Mouse (Mus musculus): Measurements from ENCODE around the gene Wdtc1. TPM values are rescaled to one million over a fixed set of nuclear protein-coding genes. Genes with fewer than 3 reads are reported as not detected.

Gene Wdtc1
- polyA plus RNA-seq, 1 experiment from 2014 or later, result 24.9 TPM

DNA sequence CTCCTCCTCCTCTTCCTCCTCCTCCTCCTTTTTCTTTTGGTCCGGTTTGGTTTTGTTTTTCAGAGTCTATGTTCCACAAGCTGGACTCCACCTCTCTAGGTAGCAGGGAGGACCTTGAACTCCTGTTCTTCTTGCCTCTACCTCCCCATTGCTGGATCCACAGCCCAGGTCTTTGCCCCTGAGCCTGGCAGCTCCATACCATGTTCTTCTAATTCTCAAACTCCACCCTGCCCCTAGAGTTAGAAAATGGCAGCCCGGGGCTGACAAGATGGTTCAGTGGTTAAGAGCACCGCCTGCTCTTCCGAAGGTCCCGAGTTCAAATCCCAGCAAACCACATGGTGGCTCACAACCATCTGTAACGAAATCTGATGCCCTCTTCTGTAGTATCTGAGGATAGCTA lies 1.4 kb upstream of the Wdtc1 start:
- H3K4me3 ChIP-seq (ENCODE audit: inconsistent target), result no peak overlapping the region
- H3K36me3 ChIP-seq (ENCODE audit: inconsistent target), result no peaks in the 10 kb centered on the region
- WGBS (ENCODE audit: missing documents), result 94% methylated on average over 5 of the region's 6 CpGs
- no peaks in the 10 kb centered on the region for H3K79me2 ChIP-seq (ENCODE audit: inconsistent target)
- H3K27ac ChIP-seq, result no peak overlapping the region

DNA sequence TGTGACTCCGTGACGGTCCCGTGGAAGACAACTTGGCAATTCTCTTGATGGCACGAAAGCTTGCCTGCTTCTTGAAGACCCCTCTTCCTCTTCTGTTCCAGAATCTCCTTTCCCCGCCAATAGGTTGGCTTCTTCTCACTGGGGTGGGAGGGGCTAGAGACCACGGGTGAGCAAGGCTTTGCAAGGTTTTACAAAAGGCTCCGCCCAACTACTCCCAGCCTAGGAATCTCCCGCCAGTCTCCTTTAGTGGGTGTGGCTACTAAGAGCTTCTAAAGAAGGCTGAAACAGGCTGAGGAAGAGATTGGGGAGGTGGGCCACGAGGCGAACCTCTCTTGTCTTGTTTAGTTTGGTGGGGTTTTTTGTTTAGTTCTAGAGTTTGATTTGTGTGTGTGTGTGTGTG lies 484 bp downstream of the Wdtc1 start:
- Histone ChIP-seq H3K27ac (peak overlapping the region; percentile 65), H3K4me3 (ENCODE audit: inconsistent target) (no peak overlapping the region), H3K36me3 (ENCODE audit: inconsistent target) (no peaks in the 10 kb centered on the region), H3K79me2 (ENCODE audit: inconsistent target) (no peaks in the 10 kb centered on the region)
- 82% methylated on average over 8 of the region's 10 CpGs for WGBS (ENCODE audit: missing documents)

DNA sequence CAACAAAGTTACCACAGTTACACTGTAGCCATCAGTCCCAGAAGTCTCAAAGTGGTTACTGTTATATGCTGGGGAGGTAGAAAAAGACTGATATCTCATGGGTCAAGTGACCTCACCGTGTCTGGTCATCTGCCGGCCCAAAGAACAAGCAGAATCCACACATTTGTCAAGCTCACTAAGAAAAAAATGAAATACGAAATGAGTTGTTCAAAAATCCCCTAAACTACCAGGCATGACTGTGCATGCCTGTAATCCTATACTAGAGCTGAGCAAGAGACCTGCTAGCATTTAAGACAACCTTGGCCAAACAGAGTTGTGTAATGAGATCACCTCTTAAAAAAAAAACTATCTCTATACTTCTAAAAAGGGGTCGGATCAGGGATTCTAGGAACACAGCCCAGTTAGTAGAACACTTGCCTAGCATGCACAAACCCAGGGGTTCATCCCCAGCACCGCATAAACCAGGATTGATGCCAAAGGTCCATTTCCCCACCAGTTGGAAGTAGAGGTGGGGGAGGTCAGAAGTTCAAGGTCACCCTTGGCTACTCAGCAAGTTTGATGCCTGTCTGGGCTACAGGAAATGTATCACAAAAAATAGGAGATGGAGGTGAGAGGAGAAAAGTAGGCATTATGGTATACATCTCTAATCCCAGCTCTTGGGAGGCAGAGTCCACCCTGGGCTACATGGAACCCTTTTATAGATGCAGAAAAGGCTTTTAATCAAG lies 5.1 kb downstream of the Wdtc1 start:
- H3K4me3 ChIP-seq (ENCODE audit: inconsistent target), result no peak overlapping the region
- H3K36me3 ChIP-seq (ENCODE audit: inconsistent target), result no peaks in the 10 kb centered on the region
- no peak overlapping the region for H3K27ac ChIP-seq
- WGBS (ENCODE audit: missing documents), result 93% methylated on average over 5 of the region's 5 CpGs
- no peaks in the 10 kb centered on the region for H3K79me2 ChIP-seq (ENCODE audit: inconsistent target)

DNA sequence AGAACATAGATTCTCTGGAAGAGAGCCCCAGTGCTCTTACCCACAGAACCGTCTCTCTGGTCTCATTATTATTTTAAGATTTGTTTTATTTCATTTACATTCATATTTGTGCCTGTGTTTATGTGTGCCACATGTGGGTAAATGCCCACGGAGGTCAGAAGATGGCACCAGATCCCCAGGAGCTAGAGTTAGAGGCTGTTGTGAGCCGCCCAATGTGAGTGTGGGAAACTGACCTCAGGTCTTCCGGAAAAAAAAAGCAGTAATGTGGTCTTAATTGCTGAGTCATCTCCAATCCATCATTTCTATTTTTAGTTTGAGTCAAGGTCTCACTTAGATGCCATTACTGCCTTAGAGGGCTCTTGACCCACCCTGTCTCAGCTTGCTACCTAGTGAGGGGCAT lies 5.7 kb downstream of the Wdtc1 start:
- 69% methylated on average over 4 of the region's 4 CpGs for WGBS (ENCODE audit: missing documents)
- no peak overlapping the region for H3K4me3 ChIP-seq (ENCODE audit: inconsistent target)
- H3K36me3 ChIP-seq (ENCODE audit: inconsistent target), result no peaks in the 10 kb centered on the region
- H3K79me2 ChIP-seq (ENCODE audit: inconsistent target), result no peaks in the 10 kb centered on the region
- no peak overlapping the region for H3K27ac ChIP-seq

DNA sequence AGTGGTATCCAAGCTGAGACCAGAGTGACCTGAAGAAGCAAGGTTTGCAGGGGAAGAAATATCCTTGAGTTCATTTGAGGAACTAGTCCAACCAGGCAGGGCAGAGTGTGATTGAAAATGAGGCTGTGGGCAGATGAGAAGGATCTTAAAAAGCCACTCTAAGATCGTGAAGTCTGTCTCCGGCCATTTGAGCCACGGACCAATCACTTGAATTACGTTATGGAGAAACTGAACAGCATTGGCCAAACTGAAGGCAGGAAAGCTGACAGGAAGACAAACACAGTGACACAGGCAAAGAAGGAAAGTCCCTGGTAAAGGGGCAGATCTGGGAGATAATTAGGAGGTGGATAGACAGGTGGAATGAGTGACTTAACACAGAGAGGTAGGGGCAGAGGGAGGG lies 6.7 kb downstream of the Wdtc1 start:
- no peaks in the 10 kb centered on the region for H3K36me3 ChIP-seq (ENCODE audit: inconsistent target)
- no peaks in the 10 kb centered on the region for H3K79me2 ChIP-seq (ENCODE audit: inconsistent target)
- WGBS (ENCODE audit: missing documents), result 15% methylated on average over 4 of the region's 4 CpGs
- H3K27ac ChIP-seq, result no peak overlapping the region
- H3K4me3 ChIP-seq (ENCODE audit: inconsistent target), result no peak overlapping the region

DNA sequence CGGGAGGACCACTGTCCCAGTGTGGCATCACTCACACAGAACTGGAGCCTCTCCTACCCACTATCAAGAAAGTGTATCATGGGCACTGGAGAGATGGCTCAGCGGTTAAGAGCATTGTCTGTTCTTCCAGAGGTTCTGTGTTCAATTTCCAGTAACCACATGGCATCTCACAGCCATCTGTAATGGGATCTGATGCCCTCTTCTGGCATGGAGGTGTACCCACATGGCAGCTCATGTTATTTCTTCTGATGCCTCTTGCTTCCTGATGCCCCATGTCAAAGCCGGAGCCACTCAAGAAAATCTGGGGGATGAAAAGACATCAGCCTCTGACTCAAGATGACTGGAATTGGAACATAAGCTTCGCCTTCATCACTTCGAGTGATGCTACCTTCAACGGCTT lies 7.6 kb downstream of the Wdtc1 start:
- no peaks in the 10 kb centered on the region for H3K79me2 ChIP-seq (ENCODE audit: inconsistent target)
- no peak overlapping the region for H3K4me3 ChIP-seq (ENCODE audit: inconsistent target)
- H3K27ac ChIP-seq, result no peak overlapping the region
- 82% methylated on average over 6 of the region's 6 CpGs for WGBS (ENCODE audit: missing documents)
- H3K36me3 ChIP-seq (ENCODE audit: inconsistent target), result no peaks in the 10 kb centered on the region

DNA sequence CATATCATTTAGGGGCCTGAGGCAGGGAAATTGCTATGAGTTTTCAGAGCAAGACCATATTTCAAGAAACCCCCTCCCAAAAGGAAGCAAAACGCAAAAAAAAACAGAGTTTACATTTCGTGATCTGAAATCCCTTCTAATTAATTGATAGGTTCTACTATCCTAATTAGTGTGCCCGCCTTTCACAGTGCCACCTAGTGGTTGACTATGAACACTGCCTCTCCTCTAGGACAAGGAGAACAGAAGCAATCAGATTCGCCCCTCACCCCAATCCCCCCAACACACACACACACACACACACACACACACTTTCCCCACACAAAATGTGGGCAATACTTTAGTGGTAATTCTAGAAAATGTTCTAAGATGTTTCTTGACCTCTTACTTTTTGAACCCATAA lies 9.2 kb downstream of the Wdtc1 start:
- Histone ChIP-seq H3K4me3 (ENCODE audit: inconsistent target) (no peak overlapping the region), H3K36me3 (ENCODE audit: inconsistent target) (no peaks in the 10 kb centered on the region), H3K27ac (no peak overlapping the region), H3K79me2 (ENCODE audit: inconsistent target) (no peaks in the 10 kb centered on the region)
- 2% methylated on average over 4 of the region's 4 CpGs for WGBS (ENCODE audit: missing documents)

DNA sequence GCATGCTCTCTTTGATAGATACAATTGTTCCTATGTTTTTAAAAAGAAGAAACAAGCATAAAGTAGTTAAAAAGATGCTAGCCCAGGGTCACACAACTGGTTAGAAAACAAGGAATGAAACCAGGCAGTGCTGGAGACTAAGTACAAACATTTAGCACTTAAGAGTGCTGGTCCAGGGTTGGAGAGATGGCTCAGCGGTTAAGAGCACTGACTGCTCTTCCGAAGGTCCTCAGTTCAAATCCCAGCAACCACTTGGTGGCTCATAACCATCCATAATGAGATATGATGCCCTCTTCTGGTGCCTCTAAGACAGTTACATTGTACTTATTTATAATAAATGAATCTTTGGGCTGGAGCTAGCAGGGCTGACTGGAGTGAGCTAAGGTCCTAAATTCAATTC lies 13.1 kb downstream of the Wdtc1 start:
- Histone ChIP-seq H3K27ac (no peak overlapping the region), H3K36me3 (ENCODE audit: inconsistent target) (no peaks in the 10 kb centered on the region), H3K4me3 (ENCODE audit: inconsistent target) (no peak overlapping the region), H3K79me2 (ENCODE audit: inconsistent target) (peaks cover 12% of the 10 kb centered on the region; the same call in 1 of the 2 replicates)
- 79% methylated on average over 2 of the region's 2 CpGs for WGBS (ENCODE audit: missing documents)

DNA sequence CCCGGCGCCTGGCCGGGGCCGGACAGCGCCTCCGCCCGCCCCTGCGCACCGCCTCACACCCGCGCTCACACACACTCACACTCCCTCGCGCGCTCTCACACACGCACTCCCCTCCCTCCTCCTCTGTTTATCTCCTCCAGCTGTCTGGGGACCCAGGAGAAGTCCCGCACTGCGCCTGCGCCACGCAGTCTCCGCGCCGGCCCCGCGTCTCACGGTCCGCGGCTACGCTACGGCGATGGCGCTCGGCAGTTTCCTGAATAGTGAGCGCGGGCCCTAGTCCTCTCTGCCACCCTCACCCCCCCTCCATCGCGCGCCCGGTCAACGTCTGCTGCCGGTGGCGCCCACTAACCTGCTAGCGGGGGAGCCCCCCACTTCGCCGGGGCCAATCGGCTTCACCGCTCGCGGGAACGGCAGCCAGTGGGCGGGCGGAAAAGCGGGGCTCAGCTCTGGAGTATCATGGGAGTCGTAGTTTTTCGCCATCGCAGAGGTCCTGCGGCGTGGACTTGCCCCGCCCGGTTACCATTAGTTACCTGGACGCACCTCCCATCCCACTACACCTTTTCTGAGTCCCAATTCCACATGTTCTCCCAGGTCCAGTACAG lies 14.0 kb downstream of the Wdtc1 start:
- H3K27ac ChIP-seq, result no peak overlapping the region
- H3K79me2 ChIP-seq (ENCODE audit: inconsistent target), result peaks cover 12% of the 10 kb centered on the region; the same call in 1 of the 2 replicates
- H3K4me3 ChIP-seq (ENCODE audit: inconsistent target), result peak overlapping the region; percentile 48; the same call in 1 of the 2 replicates
- H3K36me3 ChIP-seq (ENCODE audit: inconsistent target), result no peaks in the 10 kb centered on the region
- under 1% methylated on average over 59 of the region's 60 CpGs for WGBS (ENCODE audit: missing documents)

DNA sequence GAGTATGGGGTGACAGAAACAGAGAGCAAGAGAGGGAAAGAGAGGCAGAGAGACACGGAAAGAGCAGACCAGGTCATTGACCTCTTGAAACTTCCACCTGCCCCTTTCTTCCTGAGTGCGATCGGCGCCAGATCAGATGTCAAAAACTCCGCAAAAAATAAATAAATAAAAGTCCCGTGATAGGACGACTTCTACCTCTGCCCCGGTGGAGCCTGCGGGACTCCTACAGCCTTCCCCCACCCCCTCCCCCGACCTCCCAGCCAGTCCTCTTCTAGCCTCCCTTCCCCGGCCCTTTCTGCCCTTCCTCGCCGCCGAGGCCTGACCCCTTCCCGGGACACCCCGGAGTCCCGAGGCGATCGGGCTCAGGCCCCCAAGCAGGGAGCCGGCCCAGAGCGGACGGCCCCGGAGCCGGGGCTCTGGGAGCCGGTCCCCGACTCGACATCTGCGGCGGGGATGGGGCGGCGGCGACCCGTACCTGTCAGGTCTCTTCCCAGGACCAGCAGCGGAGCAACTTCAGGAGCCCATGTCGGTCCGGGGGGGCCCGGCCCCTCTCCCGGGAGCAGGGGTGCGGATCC lies 14.7 kb downstream of the Wdtc1 start:
- peak overlapping the region; percentile 48 for H3K4me3 ChIP-seq (ENCODE audit: inconsistent target)
- no peaks in the 10 kb centered on the region for H3K36me3 ChIP-seq (ENCODE audit: inconsistent target)
- peaks cover 12% of the 10 kb centered on the region; the same call in 1 of the 2 replicates for H3K79me2 ChIP-seq (ENCODE audit: inconsistent target)
- H3K27ac ChIP-seq, result no peak overlapping the region
- under 1% methylated on average over 35 of the region's 39 CpGs for WGBS (ENCODE audit: missing documents)

DNA sequence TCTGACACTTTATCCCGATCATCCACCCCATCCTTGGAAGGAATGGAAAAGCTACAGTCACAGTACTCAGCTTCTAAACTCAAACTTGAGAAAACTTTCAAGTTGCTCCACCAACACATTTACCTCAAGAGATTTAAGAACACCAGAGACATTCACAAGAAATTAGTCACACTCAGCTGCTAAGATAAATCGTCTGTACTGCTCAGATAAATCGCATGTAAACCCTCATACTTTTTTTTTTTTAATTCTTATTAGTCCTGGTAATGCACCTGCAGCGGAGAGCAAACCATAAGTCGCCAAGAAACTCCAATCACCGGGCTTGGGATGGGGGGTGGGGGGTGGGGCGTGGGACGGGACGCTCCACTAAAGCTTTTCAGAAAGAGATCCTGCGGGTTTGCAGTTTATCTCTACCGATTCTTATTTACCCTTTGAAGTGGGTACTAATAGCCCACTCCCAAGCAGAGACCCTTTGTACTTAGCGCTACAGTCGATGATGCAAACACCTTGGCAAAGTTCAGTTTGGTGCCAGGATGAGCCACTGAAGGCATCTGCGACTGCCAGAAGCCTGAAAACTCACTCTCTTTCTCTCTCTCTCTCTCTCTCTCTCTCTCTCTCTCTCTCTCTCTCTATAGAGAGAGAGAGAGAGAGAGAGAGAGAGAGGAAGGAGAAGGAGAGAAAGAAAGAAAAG lies 15.3 kb downstream of the Wdtc1 start:
- H3K27ac ChIP-seq, result no peak overlapping the region

DNA sequence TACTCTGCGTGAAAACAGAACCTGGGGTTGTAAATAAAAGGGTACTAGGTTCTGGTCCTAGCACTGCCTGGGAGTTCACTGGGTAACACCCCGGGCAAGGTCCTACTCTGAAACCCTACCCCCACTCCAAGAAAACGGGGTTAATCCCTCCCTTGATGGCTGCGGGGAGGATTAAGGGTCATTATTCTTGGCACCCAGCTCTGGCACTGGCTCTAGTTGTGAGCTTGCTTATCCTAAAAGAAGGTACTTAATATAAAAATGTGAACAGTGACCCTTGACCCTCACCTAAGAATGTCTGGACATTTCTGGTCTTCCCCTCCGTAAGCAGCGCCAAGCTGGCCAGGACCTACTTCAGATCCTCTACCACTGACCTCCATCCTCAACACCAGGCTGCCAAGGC lies 20.0 kb downstream of the Wdtc1 start:
- H3K79me2 ChIP-seq (ENCODE audit: inconsistent target), result peaks cover 12% of the 10 kb centered on the region; the same call in 1 of the 2 replicates
- H3K36me3 ChIP-seq (ENCODE audit: inconsistent target), result no peaks in the 10 kb centered on the region
- H3K27ac ChIP-seq, result no peak overlapping the region
- WGBS (ENCODE audit: missing documents), result 94% methylated on average over 6 of the region's 6 CpGs
- H3K4me3 ChIP-seq (ENCODE audit: inconsistent target), result no peak overlapping the region

More for the DNA sequence above, 15.3 kb downstream of the Wdtc1 start:
- peak overlapping the region; percentile 48 for H3K4me3 ChIP-seq (ENCODE audit: inconsistent target)
- H3K79me2 ChIP-seq (ENCODE audit: inconsistent target), result peaks cover 12% of the 10 kb centered on the region; the same call in 1 of the 2 replicates
- no peaks in the 10 kb centered on the region for H3K36me3 ChIP-seq (ENCODE audit: inconsistent target)
- 15% methylated on average over 12 of the region's 14 CpGs for WGBS (ENCODE audit: missing documents)

DNA sequence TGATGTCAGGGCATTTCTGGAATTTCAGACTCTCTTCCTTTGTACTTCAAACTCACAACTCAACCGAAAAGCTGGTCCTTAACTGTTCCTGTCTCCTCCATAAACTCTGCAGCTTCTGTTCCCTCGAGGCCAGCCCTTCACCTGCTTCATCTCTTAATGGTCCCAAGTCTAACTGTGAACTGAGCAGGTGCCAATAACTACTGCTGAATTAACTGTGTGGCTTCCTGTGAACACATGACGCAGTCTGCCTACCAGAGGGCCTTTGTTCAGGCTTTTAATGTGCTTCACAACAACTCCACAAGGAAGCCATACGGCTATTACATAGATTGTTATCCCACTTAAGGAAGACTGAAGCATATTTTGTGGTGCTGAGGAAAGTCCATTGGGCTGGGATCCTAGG lies 23.0 kb downstream of the Wdtc1 start:
- Histone ChIP-seq H3K27ac (no peak overlapping the region), H3K4me3 (ENCODE audit: inconsistent target) (no peak overlapping the region), H3K36me3 (ENCODE audit: inconsistent target) (no peaks in the 10 kb centered on the region), H3K79me2 (ENCODE audit: inconsistent target) (no peaks in the 10 kb centered on the region; the same call in 1 of the 2 replicates)
- WGBS (ENCODE audit: missing documents), result 73% methylated on average over 4 of the region's 4 CpGs

DNA sequence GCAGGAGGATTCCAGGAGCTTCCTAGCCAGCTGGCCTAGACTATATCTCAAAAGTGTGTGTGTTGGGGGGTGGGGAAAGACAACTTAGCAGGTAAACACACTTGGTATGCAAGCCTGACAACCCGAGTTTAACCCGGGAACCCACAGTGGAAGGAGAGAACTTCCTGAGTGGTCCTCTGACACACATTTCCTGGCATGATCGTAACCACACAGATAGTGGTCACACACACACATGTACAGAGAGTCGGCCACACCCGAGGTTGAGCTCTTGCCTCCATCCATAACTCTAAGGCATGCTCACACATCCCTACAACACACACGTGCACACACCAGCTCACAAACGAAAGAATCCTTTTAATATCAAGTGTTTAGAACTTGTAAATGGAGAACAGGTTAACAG lies 25.2 kb downstream of the Wdtc1 start:
- Histone ChIP-seq H3K4me3 (ENCODE audit: inconsistent target) (no peak overlapping the region), H3K36me3 (ENCODE audit: inconsistent target) (no peaks in the 10 kb centered on the region; the same call in 1 of the 2 replicates), H3K27ac (no peak overlapping the region), H3K79me2 (ENCODE audit: inconsistent target) (no peaks in the 10 kb centered on the region)
- 27% methylated on average over 7 of the region's 7 CpGs for WGBS (ENCODE audit: missing documents)

DNA sequence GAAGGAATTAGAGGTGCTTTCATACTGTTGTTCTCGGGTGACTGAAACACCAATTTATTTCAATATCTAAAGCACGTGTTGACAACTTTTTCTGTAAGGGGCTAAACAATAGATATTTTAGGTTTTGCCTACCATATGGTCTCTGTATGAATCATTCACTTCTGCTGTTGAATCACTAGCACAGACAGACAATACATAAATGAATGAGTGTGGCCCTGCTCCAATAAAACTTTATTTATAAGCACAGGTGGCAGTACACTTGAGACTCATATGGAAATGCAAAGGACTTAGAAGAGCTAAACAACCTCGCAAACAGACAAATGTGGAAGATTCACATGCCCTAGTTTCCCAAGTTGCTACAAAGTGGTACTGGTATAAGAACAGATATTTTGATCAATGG lies 33.6 kb downstream of the Wdtc1 start:
- no peaks in the 10 kb centered on the region for H3K79me2 ChIP-seq (ENCODE audit: inconsistent target)
- H3K4me3 ChIP-seq (ENCODE audit: inconsistent target), result no peak overlapping the region
- peaks cover 5% of the 10 kb centered on the region; the same call in 1 of the 2 replicates for H3K36me3 ChIP-seq (ENCODE audit: inconsistent target)
- no peak overlapping the region for H3K27ac ChIP-seq
- 91% methylated on average over 3 of the region's 3 CpGs for WGBS (ENCODE audit: missing documents)

Data from macrophage (primary cell).